Mouse (Mus musculus): Measurements from ENCODE around the gene Adarb2.

The Adarb2 gene

GRCm38 (mm10) chr13:8202681-8203476, at the start of gene Adarb2:
Gene Adarb2 (plus strand): TSS chr13:8202866.
- DNase-seq: no peak

GRCm38 (mm10) chr13:8173800-8174199, 28.9 kb upstream of the Adarb2 start:
- DNase-seq: no peak

GRCm38 (mm10) chr13:8191977-8192376, 10.7 kb upstream of the Adarb2 start:
- no peak for DNase-seq

- DNase-seq: no peak
Measured at GRCm38 (mm10) chr13:8199186-8199880, 3.3 kb upstream of the Adarb2 start.

GRCm38 (mm10) chr13:8203477-8203813, 779 bp downstream of the Adarb2 start:
- no peak for DNase-seq

- no peak for DNase-seq
Measured at GRCm38 (mm10) chr13:8207337-8207736, 4.7 kb downstream of the Adarb2 start.

- DNase-seq: no peak
Measured at GRCm38 (mm10) chr13:8210776-8211175, 8.1 kb downstream of the Adarb2 start.

GRCm38 (mm10) chr13:8238871-8239270, 36.2 kb downstream of the Adarb2 start:
- DNase-seq: no peak

- DNase-seq: no peak
Measured at GRCm38 (mm10) chr13:8248016-8248667, 45.5 kb downstream of the Adarb2 start.

GRCm38 (mm10) chr13:8272158-8272945, 69.7 kb downstream of the Adarb2 start:
- DNase-seq: no peak

- DNase-seq: no peak
Measured at GRCm38 (mm10) chr13:8283116-8283515, 80.5 kb downstream of the Adarb2 start.

- DNase-seq: no peak
Measured at GRCm38 (mm10) chr13:8316347-8317141, 113.9 kb downstream of the Adarb2 start.

- no peak for DNase-seq
Measured at GRCm38 (mm10) chr13:8333589-8334455, 131.2 kb downstream of the Adarb2 start.

- no peak for DNase-seq
Measured at GRCm38 (mm10) chr13:8334580-8334979, 131.9 kb downstream of the Adarb2 start.

- no peak for DNase-seq
Measured at GRCm38 (mm10) chr13:8341086-8341807, 138.6 kb downstream of the Adarb2 start.

- no peak for DNase-seq
Measured at GRCm38 (mm10) chr13:8347147-8347546, 144.5 kb downstream of the Adarb2 start.

GRCm38 (mm10) chr13:8352341-8352740, 149.7 kb downstream of the Adarb2 start:
- no peak for DNase-seq

- no peak for DNase-seq
Measured at GRCm38 (mm10) chr13:8352952-8353351, 150.3 kb downstream of the Adarb2 start.

GRCm38 (mm10) chr13:8365523-8365922, 162.9 kb downstream of the Adarb2 start:
- DNase-seq: no peak

- no peak for DNase-seq
Measured at GRCm38 (mm10) chr13:8366087-8366486, 163.4 kb downstream of the Adarb2 start.

All from kidney, adult 18-20 months (tissue).